Mouse (Mus musculus): ENCODE data around the gene Armh4. TPM values are rescaled to one million over a fixed set of nuclear protein-coding genes. Genes with fewer than 3 reads are reported as not detected.
A peak's percentile ranks its signal among the peaks of the same experiment; 100 is the strongest.
"Not testable (repeated sequence)": the region's sequence is repeated elsewhere in the genome, so short reads cannot be mapped to it uniquely, and the experiment has no call there.

The Armh4 gene
- polyA plus RNA-seq, 1 experiment from 2014 or later = 14.6 TPM

DNA sequence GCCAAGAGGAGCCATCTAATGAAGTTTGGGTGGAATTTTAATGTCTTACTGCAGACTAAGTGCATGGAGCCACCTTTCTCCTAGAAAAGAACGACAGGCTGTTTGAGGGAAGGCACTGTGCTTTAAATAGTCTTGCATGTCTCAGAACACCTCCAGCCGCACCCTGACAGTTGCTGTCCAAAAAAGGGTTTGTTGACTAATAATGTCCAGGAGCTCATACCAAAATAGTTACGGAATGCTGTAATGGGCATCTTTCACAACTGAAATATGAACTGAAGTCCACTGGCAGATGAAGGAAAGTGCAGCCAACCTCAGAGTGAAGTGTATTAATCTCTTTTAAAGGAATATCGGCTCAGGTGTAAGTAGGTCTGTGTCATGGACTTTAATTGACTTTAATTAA lies 7.4 kb upstream of the Armh4 start:
- no peak for ATAC-seq
- no peak overlapping the region for H3K4me3 ChIP-seq (ENCODE audit: low read length)
- no peaks in the 10 kb centered on the region for H3K9me3 ChIP-seq (ENCODE audit: control insufficient read depth, low read length)
- no peak overlapping the region for H3K27ac ChIP-seq (ENCODE audit: low read length)
- H3K4me1 ChIP-seq (ENCODE audit: control insufficient read depth, insufficient read depth, low read length) = no peaks in the 10 kb centered on the region
- no peak overlapping the region for H3K9ac ChIP-seq (ENCODE audit: low read depth, low read length)
- H3K4me2 ChIP-seq (ENCODE audit: low read depth, low read length) = no peak overlapping the region
- no peaks in the 10 kb centered on the region for H3K36me3 ChIP-seq (ENCODE audit: control insufficient read depth, insufficient read depth, low read length)
- WGBS = 66% methylated on average over 4 of the region's 4 CpGs
- H3K27me3 ChIP-seq (replicated peaks; ENCODE audit: control insufficient read depth, insufficient read depth, low read length) = no peaks in the 10 kb centered on the region

- Histone ChIP-seq H3K4me3 (ENCODE audit: low read length) (no peak overlapping the region), H3K4me2 (ENCODE audit: low read depth, low read length) (no peak overlapping the region), H3K9ac (ENCODE audit: low read depth, low read length) (no peak overlapping the region), H3K36me3 (ENCODE audit: control insufficient read depth, insufficient read depth, low read length) (no peaks in the 10 kb centered on the region), H3K4me1 (ENCODE audit: control insufficient read depth, insufficient read depth, low read length) (peaks cover 5% of the 10 kb centered on the region; the same call in 1 of the 2 replicates), H3K9me3 (ENCODE audit: control insufficient read depth, low read length) (no peaks in the 10 kb centered on the region), H3K27me3 (replicated peaks; ENCODE audit: control insufficient read depth, insufficient read depth, low read length) (no peaks in the 10 kb centered on the region), H3K27ac (ENCODE audit: low read length) (no peak overlapping the region)
- ATAC-seq = no peak
- WGBS = 55% methylated on average over 2 of the region's 2 CpGs
These were observed 2.6 kb upstream of the Armh4 start for GRCm38 (mm10) chr14:49785793-49786192.

- no peak overlapping the region for H3K4me3 ChIP-seq (ENCODE audit: low read length)
- no peaks in the 10 kb centered on the region for H3K9me3 ChIP-seq (ENCODE audit: control insufficient read depth, low read length)
- 82% methylated on average over 4 of the region's 4 CpGs for WGBS
- no peaks in the 10 kb centered on the region for H3K27me3 ChIP-seq (replicated peaks; ENCODE audit: control insufficient read depth, insufficient read depth, low read length)
- ATAC-seq = no peak
- no peaks in the 10 kb centered on the region for H3K36me3 ChIP-seq (ENCODE audit: control insufficient read depth, insufficient read depth, low read length)
- peak overlapping the region; percentile 75; the same call in 1 of the 2 replicates for H3K4me2 ChIP-seq (ENCODE audit: low read depth, low read length)
- H3K9ac ChIP-seq (ENCODE audit: low read depth, low read length) = no peak overlapping the region
- H3K4me1 ChIP-seq (ENCODE audit: control insufficient read depth, insufficient read depth, low read length) = peaks cover 5% of the 10 kb centered on the region; the same call in 1 of the 2 replicates
- H3K27ac ChIP-seq (ENCODE audit: low read length) = no peak overlapping the region
These were observed 683 bp upstream of the Armh4 start for GRCm38 (mm10) chr14:49783866-49784265.

- no peak for ATAC-seq
- no peaks in the 10 kb centered on the region for H3K27me3 ChIP-seq (replicated peaks; ENCODE audit: control insufficient read depth, insufficient read depth, low read length)
- no peak overlapping the region for H3K9ac ChIP-seq (ENCODE audit: low read depth, low read length)
- peaks cover 5% of the 10 kb centered on the region; the same call in 1 of the 2 replicates for H3K4me1 ChIP-seq (ENCODE audit: control insufficient read depth, insufficient read depth, low read length)
- no peak overlapping the region for H3K4me3 ChIP-seq (ENCODE audit: low read length)
- H3K27ac ChIP-seq (ENCODE audit: low read length) = no peak overlapping the region
- no peaks in the 10 kb centered on the region for H3K36me3 ChIP-seq (ENCODE audit: control insufficient read depth, insufficient read depth, low read length)
- H3K9me3 ChIP-seq (ENCODE audit: control insufficient read depth, low read length) = no peaks in the 10 kb centered on the region
- no peak overlapping the region for H3K4me2 ChIP-seq (ENCODE audit: low read depth, low read length)
- 78% methylated on average over 4 of the region's 4 CpGs for WGBS
These were observed 2.8 kb downstream of the Armh4 start for GRCm38 (mm10) chr14:49780416-49780815.

GRCm38 (mm10) chr14:49777539-49777938 lies 5.6 kb downstream of the Armh4 start:
- H3K4me1 ChIP-seq (ENCODE audit: control insufficient read depth, insufficient read depth, low read length); H3K27ac ChIP-seq (ENCODE audit: low read length); ATAC-seq; H3K4me3 ChIP-seq (ENCODE audit: low read length); H3K9ac ChIP-seq (ENCODE audit: low read depth, low read length); H3K36me3 ChIP-seq (ENCODE audit: control insufficient read depth, insufficient read depth, low read length); H3K4me2 ChIP-seq (ENCODE audit: low read depth, low read length); H3K9me3 ChIP-seq (ENCODE audit: control insufficient read depth, low read length); H3K27me3 ChIP-seq (replicated peaks; ENCODE audit: control insufficient read depth, insufficient read depth, low read length): not testable (repeated sequence)
- 74% methylated on average over 4 of the region's 4 CpGs for WGBS

DNA sequence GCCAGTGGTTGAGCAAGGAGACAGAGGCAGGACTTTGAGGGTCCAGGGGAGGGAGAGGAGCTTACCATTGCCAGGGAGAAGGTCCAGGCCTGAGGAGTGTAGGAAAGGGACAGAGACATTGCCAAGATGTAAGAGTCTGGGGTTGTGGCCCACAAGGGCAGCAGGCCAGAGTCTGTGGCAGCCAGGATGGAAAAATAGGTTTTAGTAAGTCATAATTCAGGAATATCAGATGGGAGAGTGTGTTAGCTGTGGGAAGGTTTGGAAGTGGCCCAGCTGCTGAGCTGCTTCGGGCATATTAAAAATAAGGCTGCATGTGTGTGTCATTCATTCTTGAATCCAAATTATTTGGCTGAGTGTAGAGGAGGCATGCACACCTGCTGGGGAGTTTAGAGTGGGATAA lies 11.4 kb downstream of the Armh4 start:
- H3K4me1 ChIP-seq (ENCODE audit: control insufficient read depth, insufficient read depth, low read length) = no peaks in the 10 kb centered on the region
- 59% methylated on average over 1 of the region's 1 CpGs for WGBS
- no peak for ATAC-seq
- no peak overlapping the region for H3K27ac ChIP-seq (ENCODE audit: low read length)
- H3K4me2 ChIP-seq (ENCODE audit: low read depth, low read length) = no peak overlapping the region
- H3K4me3 ChIP-seq (ENCODE audit: low read length) = no peak overlapping the region
- H3K9ac ChIP-seq (ENCODE audit: low read depth, low read length) = no peak overlapping the region
- no peaks in the 10 kb centered on the region for H3K36me3 ChIP-seq (ENCODE audit: control insufficient read depth, insufficient read depth, low read length)
- H3K9me3 ChIP-seq (ENCODE audit: control insufficient read depth, low read length) = no peaks in the 10 kb centered on the region
- H3K27me3 ChIP-seq (replicated peaks; ENCODE audit: control insufficient read depth, insufficient read depth, low read length) = no peaks in the 10 kb centered on the region

DNA sequence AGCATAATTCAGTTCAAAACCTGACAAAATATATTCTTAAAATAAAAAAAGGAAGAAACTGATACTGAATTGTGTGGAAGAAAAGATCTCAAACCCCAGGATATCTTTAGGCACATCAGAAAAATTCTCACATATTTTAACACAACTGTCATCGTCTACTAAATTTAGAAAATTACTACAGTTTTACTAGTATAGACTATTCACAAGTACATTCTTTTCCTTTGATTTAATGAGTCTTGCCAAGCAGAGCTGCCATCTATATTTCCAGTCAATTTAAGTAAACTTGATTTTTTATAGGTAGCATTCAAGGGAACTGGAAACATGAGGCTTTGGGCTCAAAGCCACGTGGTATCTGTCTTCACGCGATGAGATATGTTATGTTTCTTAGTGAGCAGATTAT lies 16.6 kb downstream of the Armh4 start:
- Histone ChIP-seq H3K9ac (ENCODE audit: low read depth, low read length) (no peak overlapping the region), H3K4me2 (ENCODE audit: low read depth, low read length) (no peak overlapping the region), H3K27me3 (replicated peaks; ENCODE audit: control insufficient read depth, insufficient read depth, low read length) (no peaks in the 10 kb centered on the region), H3K4me3 (ENCODE audit: low read length) (no peak overlapping the region), H3K27ac (ENCODE audit: low read length) (no peak overlapping the region), H3K9me3 (ENCODE audit: control insufficient read depth, low read length) (no peaks in the 10 kb centered on the region), H3K36me3 (ENCODE audit: control insufficient read depth, insufficient read depth, low read length) (no peaks in the 10 kb centered on the region), H3K4me1 (ENCODE audit: control insufficient read depth, insufficient read depth, low read length) (no peaks in the 10 kb centered on the region)
- WGBS = 89% methylated on average over 4 of the region's 4 CpGs
- no peak for ATAC-seq

- Histone ChIP-seq H3K4me3 (ENCODE audit: low read length) (no peak overlapping the region), H3K9me3 (ENCODE audit: control insufficient read depth, low read length) (no peaks in the 10 kb centered on the region), H3K36me3 (ENCODE audit: control insufficient read depth, insufficient read depth, low read length) (no peaks in the 10 kb centered on the region; the same call in 1 of the 2 replicates), H3K9ac (ENCODE audit: low read depth, low read length) (no peak overlapping the region), H3K27ac (ENCODE audit: low read length) (no peak overlapping the region), H3K4me1 (ENCODE audit: control insufficient read depth, insufficient read depth, low read length) (no peaks in the 10 kb centered on the region), H3K27me3 (replicated peaks; ENCODE audit: control insufficient read depth, insufficient read depth, low read length) (no peaks in the 10 kb centered on the region), H3K4me2 (ENCODE audit: low read depth, low read length) (no peak overlapping the region)
- WGBS = 96% methylated on average over 1 of the region's 1 CpGs
- no peak for ATAC-seq
These were observed 27.3 kb downstream of the Armh4 start for GRCm38 (mm10) chr14:49755845-49756244.

- ATAC-seq = no peak
- no peak overlapping the region for H3K4me3 ChIP-seq (ENCODE audit: low read length)
- no peaks in the 10 kb centered on the region; the same call in 1 of the 2 replicates for H3K36me3 ChIP-seq (ENCODE audit: control insufficient read depth, insufficient read depth, low read length)
These were observed 30.6 kb downstream of the Armh4 start for GRCm38 (mm10) chr14:49752614-49753013.

DNA sequence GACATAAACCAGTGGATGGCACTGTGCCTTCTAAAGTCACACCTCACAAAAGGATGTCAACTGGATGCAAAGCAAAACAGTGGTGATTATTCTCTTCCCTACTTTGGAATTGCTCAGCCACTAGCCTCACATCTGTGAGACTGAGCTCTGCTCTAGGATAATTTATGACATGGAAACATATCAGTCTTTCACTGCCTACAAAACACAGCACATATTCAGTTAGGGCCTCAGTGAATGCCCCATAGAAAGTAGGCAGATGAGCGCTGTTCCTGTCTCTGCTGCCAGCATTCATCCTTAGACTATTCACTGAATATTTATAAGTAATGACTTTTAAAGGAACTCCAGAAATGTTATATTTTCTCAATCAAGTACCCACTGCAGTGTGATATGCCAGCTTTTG lies 37.3 kb downstream of the Armh4 start:
- no peak overlapping the region for H3K27ac ChIP-seq (ENCODE audit: low read length)
- H3K4me3 ChIP-seq (ENCODE audit: low read length) = no peak overlapping the region
- ATAC-seq = no peak
- no peaks in the 10 kb centered on the region for H3K9me3 ChIP-seq (ENCODE audit: control insufficient read depth, low read length)
- H3K27me3 ChIP-seq (replicated peaks; ENCODE audit: control insufficient read depth, insufficient read depth, low read length) = no peaks in the 10 kb centered on the region
- no peaks in the 10 kb centered on the region for H3K4me1 ChIP-seq (ENCODE audit: control insufficient read depth, insufficient read depth, low read length)
- H3K9ac ChIP-seq (ENCODE audit: low read depth, low read length) = no peak overlapping the region
- H3K4me2 ChIP-seq (ENCODE audit: low read depth, low read length) = no peak overlapping the region
- H3K36me3 ChIP-seq (ENCODE audit: control insufficient read depth, insufficient read depth, low read length) = no peaks in the 10 kb centered on the region
- WGBS = 87% methylated on average over 1 of the region's 1 CpGs

More at GRCm38 (mm10) chr14:49752614-49753013, 30.6 kb downstream of the Armh4 start:
- Histone ChIP-seq H3K9ac (ENCODE audit: low read depth, low read length) (no peak overlapping the region), H3K4me2 (ENCODE audit: low read depth, low read length) (no peak overlapping the region), H3K4me1 (ENCODE audit: control insufficient read depth, insufficient read depth, low read length) (no peaks in the 10 kb centered on the region), H3K27me3 (replicated peaks; ENCODE audit: control insufficient read depth, insufficient read depth, low read length) (no peaks in the 10 kb centered on the region), H3K27ac (ENCODE audit: low read length) (no peak overlapping the region), H3K9me3 (ENCODE audit: control insufficient read depth, low read length) (no peaks in the 10 kb centered on the region)

Measured in intestine, embryonic 16.5 days (tissue).